Mouse (Mus musculus): ENCODE data around the gene Osgin1.

Gene Osgin1

GRCm38 (mm10) chr8:119433582-119434174 is at the start of gene Osgin1:
Gene Osgin1 (plus strand): TSS chr8:119434124.
- DNase-seq (ENCODE audit: low read depth) = no peak

GRCm38 (mm10) chr8:119384478-119384877 is 49.4 kb upstream of the Osgin1 start:
- peak; percentile 83 for DNase-seq (ENCODE audit: low read depth)

GRCm38 (mm10) chr8:119385854-119386253 is 48.1 kb upstream of the Osgin1 start:
- no peak for DNase-seq (ENCODE audit: low read depth)

GRCm38 (mm10) chr8:119386988-119387387 is 46.9 kb upstream of the Osgin1 start:
- no peak for DNase-seq (ENCODE audit: low read depth)

- no peak for DNase-seq (ENCODE audit: low read depth)
Observed at GRCm38 (mm10) chr8:119394097-119394496, 39.8 kb upstream of the Osgin1 start.

DNA sequence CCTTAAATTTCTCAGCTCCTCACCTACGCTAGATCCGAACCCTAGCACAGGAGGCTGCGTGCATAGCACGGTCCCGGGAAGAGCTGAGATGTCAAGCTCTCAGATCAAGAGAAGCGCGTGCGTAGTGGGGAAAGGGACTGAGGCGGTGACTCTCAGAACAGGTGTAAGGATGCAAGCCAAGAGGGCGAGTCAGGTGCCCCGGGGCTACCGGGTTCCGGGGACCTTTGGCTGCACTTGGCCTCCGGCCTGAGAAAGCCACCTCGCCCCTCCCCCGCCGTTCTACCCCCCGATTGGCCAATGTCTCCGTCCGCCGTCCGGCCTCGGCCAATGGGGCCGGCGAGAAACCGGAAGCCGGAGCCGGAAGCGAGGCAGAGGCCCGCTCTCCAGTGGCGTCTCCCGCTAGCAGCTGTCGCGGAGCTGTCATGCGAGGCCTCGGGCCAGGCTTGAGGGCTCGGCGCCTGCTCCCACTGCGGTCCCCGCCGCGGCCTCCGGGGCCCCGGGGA is 39.3 kb upstream of the Osgin1 start, which contains the start of gene Mlycd:
Gene Mlycd (plus strand): TSS at position 355 of the 503 bp plus-strand sequence.
- peak; percentile 90 for DNase-seq (ENCODE audit: low read depth)

GRCm38 (mm10) chr8:119395072-119395950 is 38.6 kb upstream of the Osgin1 start:
- peak; percentile 50 for DNase-seq (ENCODE audit: low read depth)

- DNase-seq (ENCODE audit: low read depth) = no peak
Observed at GRCm38 (mm10) chr8:119398558-119398957, 35.4 kb upstream of the Osgin1 start.

- no peak for DNase-seq (ENCODE audit: low read depth)
Observed at GRCm38 (mm10) chr8:119399255-119399654, 34.7 kb upstream of the Osgin1 start.

DNA sequence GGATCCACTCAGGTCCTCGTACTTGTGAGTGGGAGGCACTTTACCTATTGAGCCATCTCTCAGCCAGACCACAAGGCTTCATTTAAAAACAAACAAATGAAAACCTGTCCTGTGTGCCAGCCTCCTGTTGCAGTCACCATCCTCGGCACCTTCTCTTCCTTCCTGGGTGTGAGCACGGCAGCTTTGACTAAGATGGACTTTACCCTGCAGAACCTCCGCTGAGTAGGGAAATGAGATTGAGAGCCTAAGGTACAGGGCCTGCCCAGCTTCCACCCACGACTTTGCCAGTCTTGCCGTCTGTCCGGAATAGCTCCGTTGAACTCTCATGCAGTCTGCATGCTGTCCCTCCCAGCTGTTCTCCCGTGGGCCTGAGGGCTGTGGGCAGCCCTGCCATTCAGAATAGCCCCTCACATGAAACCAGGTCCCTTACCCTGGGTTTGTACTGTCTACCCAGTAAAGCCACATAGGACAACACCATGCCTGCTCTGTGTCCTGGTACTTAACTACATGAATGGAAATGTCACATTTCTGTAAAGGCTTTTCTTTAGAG is 33.7 kb upstream of the Osgin1 start:
- DNase-seq (ENCODE audit: low read depth) = no peak

GRCm38 (mm10) chr8:119400904-119401303 is 33.0 kb upstream of the Osgin1 start:
- DNase-seq (ENCODE audit: low read depth) = no peak

DNA sequence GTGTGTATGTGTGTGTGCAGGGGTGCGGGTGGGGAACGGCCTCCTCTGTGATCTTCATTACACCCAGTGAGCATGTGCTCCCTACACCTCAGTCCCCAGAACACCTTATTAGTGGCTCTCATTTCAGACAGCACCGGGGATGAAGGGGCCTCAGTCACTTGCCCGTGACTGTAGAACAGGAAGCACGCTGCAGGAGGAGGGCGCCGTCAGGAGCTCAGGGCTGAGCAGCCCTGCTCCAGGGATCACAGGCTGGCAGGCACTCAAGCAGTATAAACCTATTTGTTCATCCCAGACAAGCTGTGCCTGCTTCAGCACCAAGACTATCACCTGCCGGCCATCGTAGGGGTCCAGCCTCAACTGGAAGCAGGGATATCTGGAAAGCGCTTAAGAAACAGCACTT is 30.0 kb upstream of the Osgin1 start:
- DNase-seq (ENCODE audit: low read depth) = no peak

DNA sequence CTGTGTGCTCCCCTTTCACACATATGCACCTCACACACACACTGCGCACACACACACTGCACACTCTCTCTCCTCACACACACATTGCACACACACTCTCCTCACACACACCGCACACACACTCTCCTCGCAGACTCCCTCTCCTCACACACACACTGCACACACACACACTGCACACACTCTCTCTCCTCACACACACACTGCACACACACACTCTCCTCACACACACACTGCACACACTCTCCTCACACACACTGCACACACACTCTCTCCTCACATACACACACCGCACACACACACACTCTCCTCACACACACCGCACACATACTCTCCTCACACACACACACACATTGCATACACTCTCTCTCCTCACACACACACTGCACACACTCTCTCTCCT is 29.3 kb upstream of the Osgin1 start:
- DNase-seq (ENCODE audit: low read depth) = no peak

DNA sequence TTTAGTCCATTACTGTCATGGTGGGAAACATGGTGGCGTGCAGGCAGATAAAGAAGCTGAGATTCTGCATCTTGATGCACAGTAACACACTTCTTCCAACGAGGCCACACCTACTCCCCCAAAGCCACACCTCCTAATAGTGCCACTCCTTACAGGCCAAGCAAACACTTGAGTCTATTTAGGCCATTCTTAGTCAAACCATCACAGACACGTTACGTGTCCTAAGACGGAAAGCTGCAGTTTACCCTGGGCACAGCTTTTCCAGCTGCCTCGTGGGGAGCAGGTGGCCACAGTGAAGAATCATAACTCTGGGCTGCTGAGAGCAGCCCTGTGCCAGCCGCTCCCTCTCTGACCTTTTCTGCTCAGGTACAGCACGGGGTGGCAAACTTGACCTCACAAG is 25.6 kb upstream of the Osgin1 start:
- DNase-seq (ENCODE audit: low read depth) = no peak

GRCm38 (mm10) chr8:119412037-119412734 is 21.7 kb upstream of the Osgin1 start:
- no peak for DNase-seq (ENCODE audit: low read depth)

- DNase-seq (ENCODE audit: low read depth) = peak; percentile 89
Observed at GRCm38 (mm10) chr8:119412735-119413498, 21.0 kb upstream of the Osgin1 start.

DNA sequence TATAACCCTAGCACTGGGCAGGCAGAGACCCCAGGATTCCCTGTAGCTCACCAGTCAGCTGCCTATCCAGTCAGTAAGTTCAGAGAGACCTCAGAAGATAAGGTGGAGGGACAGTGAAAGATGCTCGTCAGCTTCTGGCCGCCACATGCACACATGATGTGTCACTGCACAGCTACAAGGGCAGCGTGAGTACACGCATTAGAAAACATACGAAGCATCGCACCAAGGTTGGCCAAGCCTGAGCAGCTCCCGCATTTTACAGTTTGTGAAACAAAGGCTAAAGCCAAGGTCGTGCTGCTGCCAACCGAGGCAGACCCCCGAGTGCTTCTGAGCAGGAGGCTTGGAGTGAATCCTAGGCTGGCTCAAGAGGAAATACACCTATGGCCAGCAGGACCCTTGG is 20.3 kb upstream of the Osgin1 start:
- DNase-seq (ENCODE audit: low read depth) = no peak

DNA sequence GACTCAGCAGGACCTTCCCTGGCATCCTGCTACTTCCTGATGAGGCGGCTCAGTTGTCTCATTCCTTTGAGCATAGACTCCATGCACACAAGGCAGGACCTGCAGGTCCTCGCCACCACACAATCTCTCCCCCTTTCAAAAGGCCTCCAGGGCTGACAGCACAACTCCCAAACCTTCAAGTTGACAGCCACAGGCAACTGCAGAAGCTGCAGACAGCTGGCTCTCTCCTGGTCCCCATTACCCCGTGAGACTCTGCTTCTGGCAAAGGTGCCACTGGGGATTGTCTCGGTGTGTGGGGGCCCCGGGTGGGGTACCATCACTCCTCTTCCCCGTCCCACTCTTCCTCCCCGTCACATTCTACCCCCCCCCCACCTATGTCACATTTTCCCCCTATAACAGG is 13.6 kb upstream of the Osgin1 start:
- DNase-seq (ENCODE audit: low read depth) = no peak

GRCm38 (mm10) chr8:119421603-119422122 is 12.3 kb upstream of the Osgin1 start:
- DNase-seq (ENCODE audit: low read depth) = no peak

GRCm38 (mm10) chr8:119422123-119422711 is 11.7 kb upstream of the Osgin1 start:
- DNase-seq (ENCODE audit: low read depth) = no peak

DNA sequence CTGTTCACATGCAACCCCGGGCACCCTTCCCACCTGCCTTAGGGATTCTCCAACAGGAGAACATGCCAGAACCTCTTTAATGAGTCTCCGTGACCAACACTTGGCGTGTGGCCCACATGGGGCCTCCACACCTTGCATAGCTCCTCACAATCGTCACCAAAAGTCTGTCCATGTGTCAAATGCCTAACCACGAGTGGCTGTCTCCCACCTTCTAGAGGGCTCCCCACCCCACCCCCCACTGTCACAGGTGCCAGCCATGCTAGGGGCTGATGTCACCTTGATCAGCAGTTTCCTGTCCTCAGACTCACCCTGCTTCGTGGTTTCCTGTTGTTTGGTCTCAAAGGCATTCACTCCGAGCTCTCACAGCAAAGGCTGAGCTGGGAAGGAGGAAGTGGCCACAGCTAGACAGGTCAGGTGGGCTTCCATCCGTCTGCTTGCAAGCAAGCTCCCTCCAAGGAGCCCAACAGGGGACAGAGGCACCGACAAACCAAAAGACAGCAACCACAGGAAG is 10.2 kb upstream of the Osgin1 start:
- peak; percentile 95 for DNase-seq (ENCODE audit: low read depth)
